Mouse (Mus musculus) adrenal gland, adult 8-10 months (tissue): ENCODE measurements around the gene 2410002F23Rik. TPM values are rescaled to one million over a fixed set of nuclear protein-coding genes. Genes with fewer than 3 reads are reported as not detected.
"Not testable (repeated sequence)": the region's sequence is repeated elsewhere in the genome, so short reads cannot be mapped to it uniquely, and the experiment has no call there.

ENCODE experiments used
- DNase-seq: peaks from one replicate; pipeline ENCODE4 v3.0.0; 2022
- total RNA-seq, 4 experiments: library from RNA; stranded (reverse); gene quantifications; 2 replicates each; pipeline ENCODE4 v1.2.4; 2022

Gene 2410002F23Rik
- total RNA-seq: 100 to 1,000 TPM in 3 of 4 experiments, 10 to 100 TPM in 1; 71.9 to 151 (median 133) TPM

DNA sequence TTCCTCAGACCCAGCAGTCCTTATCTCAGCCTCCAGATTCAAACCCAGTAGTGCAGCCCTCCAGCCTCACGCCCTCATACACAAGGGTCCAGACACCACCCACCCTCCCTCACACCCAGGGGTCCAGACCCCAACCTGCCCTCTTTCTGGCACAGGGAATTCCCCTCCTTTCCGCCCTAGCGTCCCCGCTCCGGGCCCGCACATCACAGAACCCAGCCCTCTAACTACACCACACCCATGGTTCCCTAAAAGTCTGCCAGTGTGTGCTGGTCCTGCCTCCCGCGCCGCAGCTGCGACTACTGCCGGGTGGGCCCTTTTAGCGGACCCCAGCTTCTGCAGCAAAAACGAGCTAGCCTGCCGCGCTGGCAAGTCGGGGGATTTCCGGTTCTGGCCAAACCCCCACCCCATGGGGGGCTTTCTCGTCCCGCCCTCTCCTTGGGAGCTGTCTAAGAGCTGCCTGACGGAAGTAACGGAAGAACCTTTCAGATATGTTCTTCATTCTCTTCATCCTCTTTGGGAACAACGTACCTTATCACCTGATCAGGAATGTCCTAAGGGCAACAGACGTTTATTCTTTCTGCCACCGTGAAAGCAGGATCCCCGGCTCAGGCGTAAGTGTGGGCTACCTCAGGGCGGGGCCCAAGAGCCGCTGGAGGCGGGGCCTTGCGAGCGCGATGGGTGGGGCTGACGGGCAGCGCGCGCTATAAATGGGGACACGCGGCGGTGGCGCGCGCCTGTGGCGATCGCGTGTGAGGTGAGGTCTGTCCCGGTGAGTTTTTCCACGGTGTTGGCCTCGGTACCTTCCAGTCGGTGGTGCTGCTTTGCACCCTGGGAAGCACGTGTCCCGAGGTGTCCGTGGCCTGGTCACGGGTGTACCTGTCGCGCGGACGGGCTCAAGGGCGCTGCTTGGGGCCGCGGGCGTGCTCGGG lies at the start of gene 2410002F23Rik, which contains the start of gene 1700028J19Rik:
2410002F23Rik (plus strand) TSS at position 668 of the 929 bp plus-strand sequence.
1700028J19Rik (minus strand) TSS at position 641 of the 929 bp plus-strand sequence.
- peak; percentile 84 for DNase-seq

GRCm38 (mm10) chr7:44197891-44198290 lies 48.6 kb upstream of the 2410002F23Rik start, which contains the start of gene Klk1b3:
Klk1b3 (plus strand) TSS chr7:44198191.
- no peak for DNase-seq

DNA sequence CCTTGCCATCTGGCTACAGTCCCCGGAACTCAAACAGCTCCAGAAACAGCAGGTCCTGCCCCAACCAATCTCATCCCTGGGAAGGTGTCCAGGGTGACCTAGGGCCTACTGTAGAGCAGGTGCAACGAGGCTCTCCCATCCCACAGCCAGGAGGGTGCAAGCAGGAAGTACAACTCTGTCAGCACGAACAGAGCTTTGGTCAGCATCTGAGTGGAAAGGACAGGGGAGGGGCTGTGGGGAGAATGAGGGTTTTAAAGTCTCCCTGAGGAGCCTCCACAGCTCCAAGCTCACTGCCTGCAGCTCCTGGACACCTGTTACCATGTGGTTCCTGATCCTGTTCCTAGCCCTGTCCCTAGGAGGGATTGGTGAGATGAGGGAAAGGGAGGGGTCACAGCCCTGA lies 39.4 kb upstream of the 2410002F23Rik start, which contains the start of gene Klk1b4:
Klk1b4 (plus strand) TSS at position 301 of the 400 bp plus-strand sequence.
- not testable (repeated sequence) for DNase-seq

DNA sequence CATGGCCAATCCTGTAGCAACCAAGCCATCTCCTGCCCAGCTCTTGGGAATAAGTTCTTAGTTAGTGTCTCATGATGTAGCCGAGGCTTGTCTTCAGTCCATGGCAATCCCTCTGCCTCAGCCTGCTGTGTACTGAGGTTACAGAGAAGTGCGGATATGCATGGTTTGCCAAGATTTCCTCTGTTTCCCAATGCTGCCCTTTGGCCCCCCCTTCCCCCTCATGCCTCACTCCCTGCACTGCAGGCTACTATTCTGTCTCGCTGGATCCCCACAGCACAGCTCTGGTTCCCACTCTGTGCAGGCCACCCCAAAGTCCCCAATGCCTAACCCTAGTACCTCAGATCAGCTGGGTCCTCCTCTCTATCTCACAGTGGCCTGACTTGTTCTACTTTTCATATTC lies 38.2 kb upstream of the 2410002F23Rik start:
- DNase-seq: no peak

DNA sequence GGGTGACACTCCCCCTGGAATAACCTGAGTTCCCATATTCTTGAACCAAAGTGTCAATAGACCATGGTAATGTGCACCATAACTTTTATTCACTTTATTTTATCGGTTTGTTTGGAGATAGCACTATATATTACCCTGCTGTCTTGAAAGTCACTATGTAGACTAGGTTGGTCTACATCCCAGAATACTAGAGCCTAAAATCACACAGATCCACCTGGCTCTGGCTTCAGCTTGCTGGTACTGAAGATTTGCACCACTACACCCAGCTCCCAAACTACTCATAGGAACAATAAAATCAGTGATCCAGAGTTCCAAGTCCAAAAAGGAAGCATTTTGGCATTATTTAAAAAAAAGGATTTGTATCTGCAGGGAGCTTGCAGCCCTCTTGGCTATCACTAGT lies 30.9 kb upstream of the 2410002F23Rik start, which contains the start of gene Klk1b5:
Klk1b5 (plus strand) TSS at position 301 of the 400 bp plus-strand sequence.
- DNase-seq: no peak

GRCm38 (mm10) chr7:44221601-44222000 lies 24.9 kb upstream of the 2410002F23Rik start:
- not testable (repeated sequence) for DNase-seq

DNA sequence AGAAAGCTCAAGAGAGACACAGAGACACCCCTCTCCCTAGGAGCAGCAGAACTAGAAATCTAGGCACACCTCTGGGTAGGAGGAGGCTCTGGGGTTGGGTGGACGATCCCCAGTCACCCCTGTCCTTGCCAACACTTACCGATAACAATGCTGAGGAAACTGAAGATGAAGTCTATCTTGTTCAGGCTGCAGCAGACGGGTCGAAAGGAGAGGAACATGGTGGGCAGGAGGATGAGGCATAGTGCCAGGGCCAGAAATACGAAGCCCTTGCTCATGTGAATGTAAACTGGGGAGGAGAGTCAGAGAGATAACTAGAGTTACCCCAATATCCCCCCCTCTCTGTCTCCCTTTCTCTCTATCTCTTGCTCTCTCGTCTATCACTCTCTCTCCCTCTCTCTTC lies 24.2 kb upstream of the 2410002F23Rik start:
- DNase-seq: not testable (repeated sequence)

DNA sequence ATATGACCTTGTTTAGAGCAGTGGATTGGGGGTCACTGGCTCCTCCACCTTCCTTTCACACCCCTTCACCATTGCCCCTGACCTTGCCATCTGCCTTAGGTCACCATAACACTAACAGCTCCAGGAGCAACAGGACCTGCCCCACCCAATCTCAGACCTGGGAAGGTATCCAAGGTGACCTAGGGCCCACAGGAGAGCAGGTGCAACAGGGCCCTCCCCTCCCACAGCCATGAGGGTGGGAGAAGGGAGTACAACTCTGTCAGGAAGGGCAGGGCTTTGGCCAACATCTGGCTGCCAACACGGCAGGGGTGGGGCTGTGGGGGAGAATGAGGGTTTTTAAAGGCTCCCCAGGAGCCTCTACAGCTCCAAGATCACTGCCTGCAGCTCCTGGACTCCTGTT lies 21.4 kb upstream of the 2410002F23Rik start, which contains the start of gene Klk1:
Klk1 (plus strand) TSS at position 285 of the 400 bp plus-strand sequence.
- DNase-seq: no peak

- DNase-seq: no peak
These were observed 10.6 kb upstream of the 2410002F23Rik start, which contains the start of gene Gm36864 for GRCm38 (mm10) chr7:44235909-44236308. Gm36864 (plus strand) TSS chr7:44236177.

- no peak for DNase-seq
These were observed 6.6 kb upstream of the 2410002F23Rik start for GRCm38 (mm10) chr7:44239913-44240312.

DNA sequence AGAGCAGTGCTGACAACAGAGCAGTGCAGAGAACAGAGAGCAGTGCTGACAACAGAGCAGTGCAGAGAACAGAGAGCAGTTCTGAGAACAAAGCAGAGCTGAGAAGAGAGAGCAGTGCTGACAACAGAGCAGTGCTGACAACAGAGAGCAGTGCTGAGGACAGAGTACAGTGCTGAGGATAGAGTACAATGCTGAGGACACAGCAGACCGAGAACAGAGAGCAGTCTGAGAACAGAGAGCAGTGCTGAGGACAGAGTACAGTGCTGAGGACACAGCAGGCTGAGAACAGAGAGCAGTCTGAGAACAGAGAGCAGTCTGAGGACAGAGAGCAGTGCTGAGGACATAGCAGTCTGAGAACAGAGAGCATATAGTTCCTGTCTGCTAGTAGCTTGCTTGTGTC lies 5.8 kb upstream of the 2410002F23Rik start:
- no peak for DNase-seq

GRCm38 (mm10) chr7:44241163-44241562 lies 5.4 kb upstream of the 2410002F23Rik start:
- no peak for DNase-seq

DNA sequence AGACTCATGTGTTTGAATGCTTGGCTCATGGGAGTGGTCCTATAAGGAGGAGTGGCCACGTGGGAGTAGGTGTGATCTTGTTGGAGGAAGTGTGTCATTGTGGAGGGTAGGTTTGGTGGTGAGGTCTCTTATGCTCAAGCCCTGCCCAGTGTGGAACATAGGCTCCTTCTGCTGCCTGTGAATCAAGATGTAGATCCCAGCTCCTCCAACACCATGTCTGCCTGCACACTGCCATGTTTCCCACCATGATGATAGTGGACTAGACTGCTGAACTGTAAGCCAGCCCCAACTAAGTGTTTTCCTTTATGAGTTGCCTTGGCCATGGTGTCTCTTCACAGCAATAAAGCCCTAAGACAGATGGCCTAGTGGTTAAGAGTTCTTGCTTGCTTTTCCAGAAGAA lies 2.4 kb upstream of the 2410002F23Rik start:
- DNase-seq: no peak

GRCm38 (mm10) chr7:44246984-44247470 lies 505 bp downstream of the 2410002F23Rik start:
- peak; percentile 60 for DNase-seq

DNA sequence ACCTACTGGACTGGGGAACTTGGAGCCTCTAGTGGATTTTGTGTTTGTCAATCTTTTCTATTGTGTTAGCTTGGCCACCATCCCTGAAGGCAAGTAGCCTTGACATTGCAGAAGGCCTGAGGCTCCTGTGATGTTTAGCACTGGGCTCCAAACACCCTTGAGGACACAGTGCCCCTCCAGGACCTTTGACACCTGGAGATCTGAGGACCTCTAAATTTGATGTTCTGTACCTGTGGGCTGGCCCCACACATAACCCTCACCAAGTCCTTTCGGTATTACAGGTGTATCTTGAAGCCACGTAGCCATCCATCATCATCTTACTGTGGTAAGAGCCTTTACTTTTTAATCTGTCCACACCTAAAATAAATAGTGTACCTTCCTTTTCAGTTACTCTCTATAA lies 1.4 kb downstream of the 2410002F23Rik start:
- DNase-seq: no peak

GRCm38 (mm10) chr7:44249248-44249647 lies 2.7 kb downstream of the 2410002F23Rik start:
- DNase-seq: no peak

DNA sequence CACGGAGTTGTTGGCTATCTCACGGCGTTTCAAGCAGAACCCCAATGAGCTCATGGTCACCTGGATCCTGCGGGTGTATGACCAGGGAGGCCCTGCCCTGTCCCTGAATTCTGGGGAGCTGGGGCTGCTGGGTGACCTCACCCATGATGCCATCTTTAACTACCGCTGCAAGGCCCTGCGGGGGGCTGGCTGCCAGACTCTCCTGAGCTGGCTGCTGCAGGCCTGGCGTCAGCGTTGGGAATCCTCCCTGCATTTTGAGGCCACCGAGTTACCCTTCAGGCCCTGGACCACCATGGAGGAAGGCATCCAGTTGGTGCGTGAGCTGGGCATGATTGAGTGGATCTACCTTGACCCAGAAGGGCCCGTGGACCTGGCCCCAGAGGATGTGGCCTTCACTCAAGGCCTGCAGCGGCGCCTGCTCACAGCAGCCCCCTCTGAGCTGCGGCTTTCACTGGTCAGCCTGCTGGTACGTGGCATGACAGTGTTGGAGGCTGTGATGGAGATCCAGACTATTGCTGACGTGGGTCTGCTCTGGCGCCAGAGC lies 4.3 kb downstream of the 2410002F23Rik start:
- peak; percentile 86 for DNase-seq

DNA sequence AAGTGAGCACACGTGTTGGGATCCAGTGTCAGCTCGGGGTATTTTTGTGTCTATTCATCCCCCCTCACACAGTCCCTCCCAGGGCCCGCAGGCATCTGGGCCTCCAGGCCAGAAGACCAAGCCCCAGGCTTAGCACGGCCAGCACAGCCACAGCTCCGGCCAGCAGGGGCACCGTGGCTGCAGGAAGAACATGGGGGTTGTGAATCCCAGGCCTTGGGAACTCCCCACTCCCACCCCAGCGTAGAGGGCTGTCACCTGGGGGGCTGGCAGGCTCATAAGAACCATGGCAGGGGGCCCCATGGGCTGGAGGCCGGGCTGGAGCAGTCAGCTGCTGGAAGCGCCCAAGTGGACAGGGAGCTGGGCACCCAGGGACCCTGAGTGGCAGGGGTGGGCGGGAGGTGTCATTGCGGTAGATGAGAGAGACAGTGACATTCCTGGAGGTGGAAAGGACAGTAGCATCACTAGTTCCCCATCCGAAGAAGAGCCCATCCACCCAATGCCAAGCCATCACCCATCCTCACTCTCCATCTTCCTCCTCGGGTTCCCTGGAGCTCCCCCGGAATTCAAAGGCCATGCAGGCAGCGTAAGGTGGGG lies 6.6 kb downstream of the 2410002F23Rik start:
- no peak for DNase-seq

GRCm38 (mm10) chr7:44254930-44255329 lies 8.4 kb downstream of the 2410002F23Rik start:
- no peak for DNase-seq

GRCm38 (mm10) chr7:44257278-44257677 lies 10.8 kb downstream of the 2410002F23Rik start, which contains the start of gene Acp4:
Acp4 (minus strand) TSS chr7:44257378.
- DNase-seq: no peak

DNA sequence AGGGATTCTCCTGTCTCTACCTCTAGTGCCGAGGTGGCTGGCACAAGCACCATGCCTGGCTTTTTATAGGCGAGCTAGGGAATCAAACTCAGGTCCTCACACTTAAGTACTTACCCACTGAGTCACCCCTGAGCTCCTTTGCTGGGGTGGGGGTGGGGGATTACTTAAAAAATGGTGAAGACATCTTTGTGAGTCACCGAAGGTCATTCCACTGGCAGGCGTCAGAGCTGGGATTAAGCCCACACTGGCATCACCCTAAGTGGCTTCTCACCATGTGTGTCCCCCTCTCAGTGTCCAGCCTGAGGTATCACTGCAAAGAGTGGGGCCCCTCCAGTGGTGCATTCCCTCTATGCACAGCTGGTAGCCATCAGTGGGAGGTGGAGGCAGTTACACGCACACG lies 13.9 kb downstream of the 2410002F23Rik start:
- no peak for DNase-seq

GRCm38 (mm10) chr7:44261147-44261546 lies 14.6 kb downstream of the 2410002F23Rik start, which contains the start of gene Gm15517:
Gm15517 (plus strand) TSS chr7:44261447.
- no peak for DNase-seq
